Mouse (Mus musculus) spleen, adult 12 weeks (tissue): ENCODE results near the gene Cox5b.

ENCODE experiments used
- DNase-seq: peaks from one replicate; pipeline ENCODE4 v3.0.0; 2022; ENCODE audit warnings: low spot score

Cox5b gene

GRCm38 (mm10) chr1:36690671-36691235, 496 bp upstream of the Cox5b start:
- no peak for DNase-seq

DNA sequence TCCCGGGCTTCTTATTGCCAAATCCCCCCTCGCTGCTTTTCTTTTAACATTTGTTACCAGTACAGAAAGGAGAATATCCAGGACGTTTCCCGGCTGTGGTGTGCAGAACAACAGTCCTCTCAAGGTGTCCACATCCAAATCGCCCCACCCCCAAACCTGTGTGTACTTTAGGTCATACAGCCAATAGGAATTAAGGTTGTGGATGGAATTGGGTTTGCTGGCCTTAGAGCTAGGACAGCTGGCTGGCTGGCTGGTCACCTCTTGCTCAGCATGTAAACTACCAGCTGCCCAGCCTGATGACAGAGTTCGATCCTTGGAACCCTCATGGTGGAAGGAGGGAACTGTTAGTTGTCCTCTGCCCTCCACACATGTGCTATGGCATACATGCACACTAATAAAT, 3.6 kb downstream of the Cox5b start:
- no peak for DNase-seq

DNA sequence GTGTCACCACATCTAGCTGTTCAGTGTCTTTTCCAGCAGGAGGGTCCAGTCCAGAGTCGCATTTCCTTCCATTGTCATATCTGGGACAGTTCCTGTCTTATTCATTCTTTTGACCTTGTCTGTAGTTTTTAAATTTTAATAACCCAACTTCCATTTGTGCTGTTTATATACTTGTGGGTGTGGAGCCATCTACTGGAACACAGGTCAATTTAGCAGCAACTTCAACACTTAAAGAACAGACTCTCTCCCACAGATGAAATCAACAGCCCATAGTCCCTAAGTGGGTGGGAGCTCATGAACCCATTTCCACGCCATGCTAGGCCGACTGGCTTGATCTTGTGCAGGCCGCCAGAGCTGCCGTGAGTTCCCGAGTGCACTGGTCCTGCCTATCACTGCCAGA, 5.2 kb downstream of the Cox5b start:
- DNase-seq, result no peak

- no peak for DNase-seq
Observed at GRCm38 (mm10) chr1:36697030-36697429, 5.8 kb downstream of the Cox5b start.

DNA sequence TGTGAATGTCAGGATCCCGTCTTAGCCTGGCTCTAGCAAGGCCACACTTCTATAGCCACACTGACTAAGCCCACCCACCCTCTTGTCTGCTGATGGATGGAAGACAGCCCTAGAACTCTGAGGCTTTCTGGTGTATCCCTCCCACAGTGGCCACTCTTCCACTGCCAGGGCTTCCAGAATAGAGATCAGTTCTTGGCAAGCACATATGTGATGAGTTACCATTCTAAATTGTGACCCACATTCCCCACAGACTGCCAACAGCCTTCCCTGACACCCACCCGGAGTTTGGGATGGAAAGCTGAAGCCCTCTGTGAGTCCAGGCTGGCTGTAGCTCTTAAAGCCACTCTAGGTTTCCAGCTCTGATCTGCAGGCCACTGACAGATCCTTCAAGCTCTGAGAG, 15.9 kb downstream of the Cox5b start:
- DNase-seq, result no peak

DNA sequence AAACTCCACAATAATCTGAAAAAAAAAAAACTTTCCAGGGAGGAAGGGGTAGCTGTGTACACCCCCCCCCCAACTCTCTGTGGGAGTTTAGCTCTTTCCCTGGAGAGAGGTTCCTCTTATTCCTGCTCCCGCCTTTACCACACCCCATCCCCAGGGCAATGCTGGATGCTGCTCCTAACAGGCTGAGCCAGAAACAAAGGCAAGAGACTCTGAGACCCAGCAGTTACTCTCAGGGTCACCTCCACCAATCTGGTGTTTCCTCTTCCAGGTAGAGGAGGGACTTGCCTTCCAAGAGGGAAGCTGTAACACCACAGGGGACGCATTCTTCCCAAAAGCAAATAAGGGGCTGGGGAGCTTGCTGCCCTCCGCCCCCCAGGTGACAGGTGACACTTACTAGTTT, 16.5 kb downstream of the Cox5b start:
- no peak for DNase-seq

DNA sequence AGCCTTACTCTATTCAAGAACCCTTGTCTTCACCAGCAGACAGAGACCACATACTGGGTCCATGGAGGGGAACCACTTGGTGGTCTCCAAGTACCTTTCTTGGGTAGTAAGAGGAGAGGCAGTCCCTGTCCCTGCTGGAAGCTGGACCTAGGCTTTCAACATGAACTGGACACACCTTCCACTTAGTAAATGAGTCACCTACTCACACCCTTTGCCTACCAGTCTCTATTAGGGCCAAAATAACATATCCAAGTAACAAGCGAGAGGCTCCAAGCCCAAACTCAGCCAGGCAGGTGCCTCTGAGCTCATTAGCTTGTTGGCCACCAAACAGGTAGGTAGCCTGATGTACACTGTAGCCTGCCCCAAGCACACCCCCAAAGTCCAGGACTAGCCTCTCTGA, 17.4 kb downstream of the Cox5b start:
- no peak for DNase-seq

DNA sequence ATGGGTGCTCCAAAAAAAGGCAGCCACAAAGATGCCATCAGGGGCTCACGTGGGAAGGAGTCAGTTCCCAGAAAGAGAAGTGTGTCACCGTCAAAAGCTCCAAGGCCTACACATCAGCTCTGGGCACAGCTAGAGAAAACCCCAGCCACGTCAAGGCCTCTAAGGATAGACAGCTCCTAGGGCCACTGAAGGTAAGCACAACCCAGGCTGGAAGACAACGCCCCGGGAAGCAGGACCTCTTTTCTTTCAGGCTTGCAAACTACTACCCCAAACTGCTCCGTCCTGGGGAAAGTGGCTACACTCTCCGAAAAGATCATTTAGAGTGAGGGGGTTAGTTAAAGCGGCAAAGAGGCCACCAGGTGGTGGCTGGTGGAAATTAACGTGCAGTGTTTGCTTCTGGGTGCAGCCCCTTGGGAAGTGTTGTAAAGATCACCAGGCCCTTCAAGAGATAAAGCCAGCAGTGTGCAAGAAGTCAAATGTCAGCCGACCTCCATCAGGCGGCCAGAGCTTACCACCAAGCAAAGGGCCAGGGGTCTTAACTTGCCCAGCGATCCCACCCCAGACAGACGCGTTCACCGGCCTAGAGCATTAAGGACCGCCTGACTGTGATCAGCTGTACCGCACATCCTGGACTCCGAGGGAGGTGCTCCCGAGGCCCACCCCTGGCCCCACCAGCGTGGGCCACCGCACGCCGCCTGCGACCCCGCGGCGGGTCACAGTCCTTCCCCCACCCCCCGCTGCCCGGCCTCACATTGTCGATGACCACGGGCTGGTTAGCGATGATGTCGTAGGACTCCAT, 18.0 kb downstream of the Cox5b start:
- DNase-seq, result peak; percentile 38

GRCm38 (mm10) chr1:36709854-36710280, 18.6 kb downstream of the Cox5b start, which contains the start of gene 4933424G06Rik:
TSS of gene 4933424G06Rik (plus strand) at chr1:36710149.
- peak; percentile 95 for DNase-seq

GRCm38 (mm10) chr1:36711104-36711503, 19.9 kb downstream of the Cox5b start:
- DNase-seq, result no peak

- DNase-seq, result no peak
Observed at GRCm38 (mm10) chr1:36714311-36714710, 23.1 kb downstream of the Cox5b start, which contains the start of gene Actr1b. TSS of gene Actr1b (minus strand) at chr1:36714422.

- no peak for DNase-seq
Observed at GRCm38 (mm10) chr1:36718786-36719185, 27.5 kb downstream of the Cox5b start.

DNA sequence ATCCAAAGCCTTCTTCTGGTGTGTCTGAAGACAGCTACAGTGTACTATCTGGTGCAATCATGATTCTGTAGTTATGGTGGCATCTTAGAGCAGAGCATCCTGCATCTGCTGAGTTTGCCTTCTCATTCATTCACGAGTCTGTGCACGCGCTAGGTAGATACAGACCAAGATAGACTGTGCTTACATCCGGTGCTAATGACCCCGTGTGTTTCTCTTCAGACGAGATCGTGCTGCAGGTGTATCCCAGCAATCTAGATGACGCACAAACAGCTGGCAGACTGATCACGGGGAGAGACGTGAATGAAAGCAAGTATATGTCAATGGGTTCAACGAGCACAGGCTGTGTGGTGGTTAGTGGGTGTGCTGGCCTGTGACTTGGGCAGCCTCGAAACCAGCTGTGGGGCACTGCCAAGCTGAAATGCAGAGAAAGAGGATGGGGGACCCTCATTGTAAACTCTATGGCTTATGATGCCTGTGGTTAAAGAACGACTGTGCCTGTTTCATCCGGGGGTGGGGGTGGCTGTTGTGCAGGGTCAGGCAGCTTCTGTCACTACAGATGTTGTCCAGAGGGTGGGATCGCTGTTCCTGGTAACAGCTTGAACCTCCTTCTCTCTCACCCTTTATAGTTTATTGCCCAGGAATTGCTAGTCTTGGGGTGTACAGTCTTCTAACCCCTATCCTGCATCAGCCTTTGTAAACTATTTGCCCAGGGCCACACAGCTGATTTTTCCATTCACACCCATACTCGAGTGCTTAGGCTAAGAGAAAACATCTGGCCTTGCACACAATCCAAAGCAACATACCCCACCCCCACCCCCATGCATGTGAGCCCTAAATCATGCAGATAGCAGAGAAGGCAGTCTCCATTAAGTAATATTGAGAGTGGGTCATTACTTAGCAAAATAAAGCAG, 32.2 kb downstream of the Cox5b start:
- DNase-seq, result no peak

- DNase-seq, result no peak
Observed at GRCm38 (mm10) chr1:36724057-36724431, 32.8 kb downstream of the Cox5b start.

GRCm38 (mm10) chr1:36737300-36737699, 46.1 kb downstream of the Cox5b start:
- DNase-seq, result peak; percentile 63

DNA sequence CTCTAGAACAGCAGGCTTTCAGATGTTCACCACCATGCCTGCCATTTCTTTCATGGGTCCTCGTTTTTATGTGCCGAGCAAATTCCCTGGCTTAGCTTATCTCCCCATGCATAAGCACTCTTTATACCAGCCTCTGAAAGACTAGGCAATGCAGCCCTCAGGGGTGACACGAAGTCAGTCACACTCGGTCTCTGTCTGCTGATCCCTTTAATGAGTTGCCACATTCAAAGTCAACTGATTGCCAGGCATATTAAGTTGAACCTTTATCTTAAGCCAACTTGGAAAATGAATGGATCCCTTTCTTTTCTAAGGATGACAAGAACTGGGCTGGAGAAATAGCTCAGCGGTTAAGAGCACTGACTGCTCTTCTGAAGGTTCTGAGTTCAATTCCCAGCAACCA, 48.0 kb downstream of the Cox5b start:
- no peak for DNase-seq

DNA sequence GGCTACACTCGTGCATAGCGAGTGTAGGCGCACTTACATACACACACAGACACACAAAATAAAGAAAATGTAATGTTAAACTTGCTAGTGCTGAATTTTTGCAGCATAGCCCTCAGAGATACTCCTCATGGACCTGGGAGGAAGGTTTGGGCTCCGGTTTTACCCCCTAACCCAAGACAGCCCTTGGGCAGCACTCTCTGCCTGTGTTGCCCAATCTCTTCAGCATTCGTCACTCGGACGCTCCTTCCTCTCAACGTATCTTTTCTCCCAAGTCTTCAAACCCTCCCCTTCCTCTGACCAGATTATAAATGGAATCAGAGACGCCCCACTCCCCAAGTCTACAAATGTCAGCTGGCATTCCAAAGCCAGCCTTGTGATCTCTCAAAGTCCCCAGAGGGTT, 51.8 kb downstream of the Cox5b start:
- no peak for DNase-seq
